Mouse (Mus musculus) bone marrow, adult 2 months (tissue): ENCODE measurements around the gene Acadsb. TPM values are rescaled to one million over a fixed set of nuclear protein-coding genes. Genes with fewer than 3 reads are reported as not detected.
A peak's percentile ranks its signal among the peaks of the same experiment; 100 is the strongest.
"Not testable (repeated sequence)": the region's sequence is repeated elsewhere in the genome, so short reads cannot be mapped to it uniquely, and the experiment has no call there.

Experiments
- H3K27ac ChIP-seq: fragments of 200-500 bp; 2 replicates; pipeline ENCODE4 v1.5.1; 2012; ENCODE audit warnings: low read depth, mild to moderate bottlenecking, control low read depth, inconsistent platforms, low read length; ENCODE audit not compliant: control insufficient read depth, poor library complexity, insufficient read depth
- H3K4me1 ChIP-seq: fragments of 200-500 bp; 2 replicates; pipeline ENCODE4 v1.6.1; 2011; ENCODE audit warnings: low read length; ENCODE audit not compliant: control insufficient read depth, insufficient read depth
- H3K4me3 ChIP-seq: fragments of 200-500 bp; replicated peaks from 2 replicates; pipeline ENCODE3; 2011; ENCODE audit warnings: mild to moderate bottlenecking, low read depth, low read length, control low read depth; ENCODE audit not compliant: control insufficient read depth
- CTCF ChIP-seq: fragments of 200-500 bp; IDR thresholded peaks from 2 replicates; pipeline ENCODE4 v1.5.1; 2011; ENCODE audit warnings: low read length, control low read depth; ENCODE audit not compliant: control insufficient read depth, insufficient read depth
- POLR2A ChIP-seq: fragments of 200-500 bp; IDR thresholded peaks from 2 replicates; pipeline ENCODE4 v1.6.1; 2011; ENCODE audit warnings: low read depth, mild to moderate bottlenecking, control low read depth, low read length, borderline replicate concordance; ENCODE audit not compliant: control insufficient read depth
- WGBS: fragments of 180-500 bp; shearing (Covaris S2); methylation state at CpG from one replicate; pipeline ENCODE4 v1.1.7; 2018; 5-methylcytosine and 5-hydroxymethylcytosine counted together
- polyA plus RNA-seq: library from polyadenylated mRNA; stranded (reverse); fragments of >200 nt; gene quantifications from 2 replicates; pipeline ENCODE4 v1.2.4, GENCODE M21; 2011; ENCODE audit warnings: low replicate concordance; ENCODE audit not compliant: missing spikeins, insufficient read depth, insufficient read length

The Acadsb gene
- polyA plus RNA-seq, 1 experiment: 18.2 TPM

- WGBS: 7% methylated on average over 16 of the region's 16 CpGs
- peak overlapping the region; percentile 76; the same call in 1 of the 2 replicates for H3K27ac ChIP-seq
- peak overlapping the region; percentile 77 for H3K4me3 ChIP-seq
- TF ChIP-seq POLR2A: no peak
- TF ChIP-seq CTCF: no peak
- no peaks in the 10 kb centered on the region; the same call in 1 of the 2 replicates for H3K4me1 ChIP-seq
Observed at GRCm38 (mm10) chr7:131409321-131409987, 947 bp upstream of the Acadsb start.

GRCm38 (mm10) chr7:131409988-131410385 lies 414 bp upstream of the Acadsb start:
- Histone ChIP-seq H3K4me3 (peak overlapping the region; percentile 77), H3K4me1 (no peaks in the 10 kb centered on the region; the same call in 1 of the 2 replicates), H3K27ac (peak overlapping the region; percentile 76)
- TF ChIP-seq POLR2A: no peak
- no peak for TF ChIP-seq CTCF
- under 1% methylated on average over 38 of the region's 38 CpGs for WGBS

GRCm38 (mm10) chr7:131411221-131411940 lies 980 bp downstream of the Acadsb start:
- 39% methylated on average over 10 of the region's 10 CpGs for WGBS
- H3K4me1 ChIP-seq: no peaks in the 10 kb centered on the region; the same call in 1 of the 2 replicates
- TF ChIP-seq CTCF (no peak), POLR2A (no peak)
- H3K4me3 ChIP-seq: peak overlapping the region; percentile 22
- H3K27ac ChIP-seq: no peak overlapping the region

GRCm38 (mm10) chr7:131411941-131412270 lies 1.5 kb downstream of the Acadsb start:
- no peak overlapping the region for H3K27ac ChIP-seq
- no peaks in the 10 kb centered on the region; the same call in 1 of the 2 replicates for H3K4me1 ChIP-seq
- no peak overlapping the region for H3K4me3 ChIP-seq
- 64% methylated on average over 2 of the region's 2 CpGs for WGBS
- TF ChIP-seq CTCF (no peak), POLR2A (no peak)

- not testable (repeated sequence) for H3K4me3 ChIP-seq, H3K27ac ChIP-seq, H3K4me1 ChIP-seq
Observed at GRCm38 (mm10) chr7:131416742-131417141, 6.3 kb downstream of the Acadsb start.

- TF ChIP-seq POLR2A: no peak
- no peak for TF ChIP-seq CTCF
- no peaks in the 10 kb centered on the region for H3K4me1 ChIP-seq
- no peak overlapping the region for H3K27ac ChIP-seq
- no peak overlapping the region for H3K4me3 ChIP-seq
Observed at GRCm38 (mm10) chr7:131417605-131418004, 7.2 kb downstream of the Acadsb start.

GRCm38 (mm10) chr7:131424912-131425311 lies 14.5 kb downstream of the Acadsb start:
- Histone ChIP-seq H3K4me1 (no peaks in the 10 kb centered on the region), H3K4me3 (no peak overlapping the region), H3K27ac (no peak overlapping the region)
- no peak for TF ChIP-seq POLR2A
- 68% methylated on average over 2 of the region's 2 CpGs for WGBS

GRCm38 (mm10) chr7:131427331-131427730 lies 16.9 kb downstream of the Acadsb start:
- no peaks in the 10 kb centered on the region for H3K4me1 ChIP-seq
- no peak overlapping the region for H3K4me3 ChIP-seq
- 87% methylated on average over 5 of the region's 5 CpGs for WGBS
- TF ChIP-seq CTCF (no peak), POLR2A (no peak)
- no peak overlapping the region for H3K27ac ChIP-seq

- 36% methylated on average over 1 of the region's 1 CpGs for WGBS
- TF ChIP-seq POLR2A (no peak), CTCF (peak; percentile 16; the same call in 1 of the 2 replicates)
- Histone ChIP-seq H3K4me1 (no peaks in the 10 kb centered on the region), H3K4me3 (no peak overlapping the region), H3K27ac (no peak overlapping the region)
Observed at GRCm38 (mm10) chr7:131432244-131432643, 21.8 kb downstream of the Acadsb start.
